Mouse (Mus musculus) c-Kit-positive CD71-positive TER-119-negative erythroid progenitor cells, embryonic 14.5 days (primary cell): ENCODE measurements around the gene Wdr41.

Experiments used
- DNase-seq: peaks from one replicate; pipeline ENCODE4 v3.0.0-alpha.2; 2013; ENCODE audit warnings: low read depth

Gene Wdr41

GRCm38 (mm10) chr13:94976219-94977186 lies at the start of gene Wdr41:
TSS of gene Wdr41 (plus strand) at chr13:94976344.
- DNase-seq = peak; percentile 78

DNA sequence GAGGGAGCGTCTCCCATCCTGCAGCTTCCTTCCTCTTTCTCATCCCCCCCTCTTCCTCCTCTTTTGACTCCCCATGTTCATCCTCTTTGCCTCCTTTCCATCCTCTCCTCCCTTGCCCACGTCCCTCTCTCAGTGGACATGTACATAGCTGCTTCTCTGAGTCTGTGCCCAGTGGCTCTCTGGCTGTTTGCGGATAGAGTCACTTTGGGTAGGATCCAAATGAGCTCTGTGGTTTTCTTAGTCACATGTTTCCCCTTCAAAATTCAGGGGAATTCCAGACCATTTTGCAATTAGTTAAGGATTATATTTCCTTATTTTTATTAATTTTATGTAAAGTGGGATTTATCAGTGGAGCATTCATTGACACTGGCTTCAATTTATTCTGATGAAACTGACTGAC lies 48.1 kb upstream of the Wdr41 start:
- no peak for DNase-seq

GRCm38 (mm10) chr13:94938418-94938817 lies 37.7 kb upstream of the Wdr41 start:
- DNase-seq = no peak

DNA sequence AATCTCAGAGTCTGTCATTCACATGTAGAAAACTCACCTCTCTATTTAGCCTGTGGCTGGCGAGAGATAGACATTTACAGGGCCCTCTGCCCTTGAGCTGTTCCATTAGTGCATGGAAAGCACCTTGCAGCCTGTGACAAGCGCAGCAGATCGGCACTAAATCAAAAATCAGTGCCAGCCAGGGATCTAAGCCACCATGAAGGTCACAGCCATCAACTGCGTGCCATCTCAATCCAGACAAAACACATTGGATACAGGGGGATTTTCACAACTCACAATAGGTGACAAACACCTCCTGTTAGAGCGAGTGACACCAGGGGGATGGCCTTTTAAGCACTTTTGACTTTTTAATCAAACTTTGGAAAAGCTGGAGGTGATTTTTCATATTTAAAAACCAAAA lies 36.0 kb upstream of the Wdr41 start:
- no peak for DNase-seq

DNA sequence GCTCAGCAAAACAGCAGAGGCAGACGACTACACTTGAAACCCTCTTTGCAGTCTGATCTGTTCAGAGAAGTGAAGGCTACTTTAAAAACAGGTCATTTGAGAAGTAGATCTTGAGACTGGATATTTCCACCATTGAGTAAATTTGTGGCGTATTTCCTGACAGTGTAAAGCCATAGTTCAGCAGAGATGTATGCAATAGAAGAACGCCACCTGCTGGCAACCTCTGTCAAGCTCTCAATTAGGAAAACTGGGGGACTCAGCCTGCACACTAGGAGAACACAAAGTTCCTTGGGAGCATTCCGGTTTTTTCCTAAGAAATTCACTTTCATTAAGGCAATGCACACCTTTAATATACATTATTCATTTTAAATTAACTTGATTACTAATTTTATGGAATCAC lies 34.9 kb upstream of the Wdr41 start:
- peak; percentile 23 for DNase-seq

GRCm38 (mm10) chr13:94955941-94956340 lies 20.2 kb upstream of the Wdr41 start:
- DNase-seq = no peak

- peak; percentile 8 for DNase-seq
Observed at GRCm38 (mm10) chr13:94957965-94958364, 18.2 kb upstream of the Wdr41 start.

- DNase-seq = no peak
Observed at GRCm38 (mm10) chr13:94969992-94970553, 6.1 kb upstream of the Wdr41 start.

DNA sequence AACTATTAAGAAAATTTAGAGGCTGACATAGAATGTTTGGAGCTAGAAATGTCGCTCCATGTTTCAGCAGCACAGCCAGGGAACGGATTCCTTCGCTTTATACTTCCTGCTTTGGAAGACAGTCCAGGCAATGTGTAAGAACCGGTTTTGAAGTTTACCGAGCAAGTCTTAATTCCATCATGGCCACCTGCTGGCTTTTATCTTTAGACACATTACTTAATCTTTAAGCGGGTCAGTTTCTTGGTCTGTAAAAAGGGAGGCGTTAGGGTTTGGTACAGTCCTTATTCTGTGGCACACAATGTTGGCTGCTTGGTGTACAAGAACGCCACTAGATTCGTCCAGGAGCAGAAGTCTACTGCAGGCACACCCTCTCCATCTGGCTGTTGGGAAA lies 321 bp upstream of the Wdr41 start:
- DNase-seq = no peak

DNA sequence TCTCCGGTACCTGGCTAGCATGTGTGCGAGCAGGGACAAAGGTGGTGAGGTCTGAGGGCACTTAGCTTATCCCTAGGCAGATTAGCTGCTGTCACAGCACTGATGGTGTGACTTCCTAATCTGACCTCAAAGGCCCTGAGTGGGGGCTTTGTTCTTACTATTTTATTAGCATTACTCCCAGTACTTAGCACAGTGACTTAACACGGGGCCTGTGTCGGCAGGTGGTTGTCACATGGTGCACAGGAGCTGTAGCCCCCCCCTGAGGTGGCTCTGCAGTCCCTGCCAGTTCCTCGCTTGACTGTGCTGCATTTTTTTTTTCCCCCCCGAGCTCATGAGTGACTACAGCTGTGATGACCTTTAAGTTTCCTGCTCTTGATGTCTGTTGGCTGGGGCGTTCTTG lies 2.9 kb downstream of the Wdr41 start:
- no peak for DNase-seq

- no peak for DNase-seq
Observed at GRCm38 (mm10) chr13:94990516-94990915, 14.4 kb downstream of the Wdr41 start.

GRCm38 (mm10) chr13:95007281-95007680 lies 31.1 kb downstream of the Wdr41 start:
- no peak for DNase-seq

GRCm38 (mm10) chr13:95009261-95009660 lies 33.1 kb downstream of the Wdr41 start:
- DNase-seq = no peak

- no peak for DNase-seq
Observed at GRCm38 (mm10) chr13:95011546-95012257, 35.6 kb downstream of the Wdr41 start.

- DNase-seq = no peak
Observed at GRCm38 (mm10) chr13:95017278-95017677, 41.1 kb downstream of the Wdr41 start.

- peak; percentile 8 for DNase-seq
Observed at GRCm38 (mm10) chr13:95017916-95018315, 41.8 kb downstream of the Wdr41 start.

GRCm38 (mm10) chr13:95019345-95019744 lies 43.2 kb downstream of the Wdr41 start:
- no peak for DNase-seq

DNA sequence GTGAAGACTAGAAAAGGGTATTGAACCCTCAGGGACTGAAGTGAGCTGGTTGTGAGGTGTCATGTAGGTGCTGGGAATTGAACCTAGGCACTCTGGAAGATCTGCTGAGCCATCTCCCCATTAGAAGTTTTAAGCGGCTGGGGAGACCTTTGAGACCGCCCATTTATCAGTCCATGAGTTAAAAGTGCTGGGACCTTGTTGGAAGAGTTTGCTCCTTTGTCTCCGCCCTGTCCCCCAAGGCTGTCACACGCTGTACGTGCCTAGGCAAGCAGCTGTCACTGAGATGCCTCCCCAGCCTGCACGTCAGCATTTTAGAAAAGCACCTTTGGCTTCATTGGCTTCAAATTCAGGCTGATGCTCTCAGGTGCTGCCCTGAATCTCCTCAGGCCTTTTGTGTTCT lies 44.1 kb downstream of the Wdr41 start:
- no peak for DNase-seq

DNA sequence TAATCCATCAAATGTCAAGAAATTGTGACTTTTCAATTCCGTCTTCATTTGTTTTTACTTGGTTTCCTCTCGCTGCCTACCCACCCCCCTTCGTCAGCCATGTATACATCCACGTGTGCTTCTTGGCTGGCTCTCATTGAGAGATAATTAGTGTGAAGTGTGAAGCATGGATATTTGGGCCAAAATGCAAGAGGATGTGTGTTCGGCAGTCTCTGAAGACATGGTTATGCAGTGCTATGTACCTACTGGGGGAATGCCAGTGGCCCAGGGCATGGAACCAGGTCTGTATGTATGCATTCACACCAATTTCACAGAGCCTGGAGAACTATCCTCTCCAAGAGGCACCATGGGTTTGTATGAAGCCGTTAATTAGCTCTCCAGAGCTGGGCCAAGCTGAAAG lies 54.7 kb downstream of the Wdr41 start:
- DNase-seq = no peak

DNA sequence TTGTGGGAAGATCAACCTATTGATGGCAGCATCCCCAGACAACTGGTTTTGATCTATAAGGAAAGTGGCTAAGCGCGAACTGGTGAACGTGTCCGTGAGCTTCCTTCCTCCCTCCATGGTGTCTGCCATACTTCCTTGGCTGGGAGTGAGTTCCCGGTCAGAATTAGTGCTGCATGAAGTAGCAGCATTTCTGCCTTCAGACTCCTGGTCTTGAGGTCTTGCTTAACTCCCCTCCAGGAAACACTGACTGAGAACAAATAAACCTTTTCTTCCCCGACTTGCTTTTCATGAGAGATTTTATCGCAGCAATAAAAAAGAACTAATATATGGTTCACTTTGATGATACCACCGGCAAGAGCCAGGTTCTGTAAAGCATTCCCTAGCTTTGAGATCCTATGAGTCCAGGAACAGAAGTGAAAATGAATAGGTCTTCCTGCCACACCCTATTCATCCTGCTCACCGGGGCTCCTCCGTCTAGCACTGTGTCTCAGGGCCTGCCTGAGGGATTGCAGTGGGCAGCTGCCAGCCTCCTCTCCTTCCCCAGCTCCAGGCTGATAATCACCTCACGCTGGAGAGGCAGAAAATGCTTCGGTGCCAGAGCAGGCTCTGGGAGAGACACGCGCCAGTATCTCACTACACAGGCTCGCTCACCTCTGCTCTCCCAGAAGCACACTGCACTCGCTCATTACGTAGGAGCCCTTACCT lies 56.1 kb downstream of the Wdr41 start:
- no peak for DNase-seq

- DNase-seq = no peak
Observed at GRCm38 (mm10) chr13:95032973-95033372, 56.8 kb downstream of the Wdr41 start.

GRCm38 (mm10) chr13:95034094-95034493 lies 58.0 kb downstream of the Wdr41 start:
- DNase-seq = no peak
